Mouse (Mus musculus): ENCODE data around the gene Gm12695. TPM values are rescaled to one million over a fixed set of nuclear protein-coding genes. Genes with fewer than 3 reads are reported as not detected.

Gene Gm12695
- polyA plus RNA-seq, 1 experiment from 2014 or later = 0.10 TPM

DNA sequence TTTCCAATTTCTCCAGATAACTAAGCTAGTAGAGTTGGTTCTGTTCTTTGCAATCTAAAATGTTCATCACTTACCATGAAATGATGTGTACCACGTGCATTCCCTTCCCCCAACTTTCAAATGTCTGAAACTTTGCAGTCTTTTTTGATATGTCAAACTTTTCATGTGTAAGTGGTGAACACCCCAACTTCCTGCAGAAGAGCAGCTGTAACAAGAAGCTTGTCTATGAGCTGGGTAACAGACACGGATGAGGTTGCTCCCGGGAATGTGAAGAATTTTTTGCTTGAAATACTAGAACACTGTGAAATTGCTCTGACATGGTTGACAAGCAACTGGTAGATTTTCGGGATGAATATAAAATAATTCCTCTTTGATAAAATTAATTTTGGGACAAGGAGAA, 55.7 kb downstream of the Gm12695 start:
- Histone ChIP-seq H3K4me2 (replicated peaks) (no peak overlapping the region), H3K9ac (no peak overlapping the region), H3K27me3 (no peaks in the 10 kb centered on the region), H3K4me3 (no peak overlapping the region), H3K36me3 (no peaks in the 10 kb centered on the region), H3K27ac (no peak overlapping the region), H3K9me3 (replicated peaks) (no peaks in the 10 kb centered on the region), H3K4me1 (no peaks in the 10 kb centered on the region)
- 61% methylated on average over 4 of the region's 4 CpGs for WGBS
- no peak for ATAC-seq (ENCODE audit: low FRiP score)

DNA sequence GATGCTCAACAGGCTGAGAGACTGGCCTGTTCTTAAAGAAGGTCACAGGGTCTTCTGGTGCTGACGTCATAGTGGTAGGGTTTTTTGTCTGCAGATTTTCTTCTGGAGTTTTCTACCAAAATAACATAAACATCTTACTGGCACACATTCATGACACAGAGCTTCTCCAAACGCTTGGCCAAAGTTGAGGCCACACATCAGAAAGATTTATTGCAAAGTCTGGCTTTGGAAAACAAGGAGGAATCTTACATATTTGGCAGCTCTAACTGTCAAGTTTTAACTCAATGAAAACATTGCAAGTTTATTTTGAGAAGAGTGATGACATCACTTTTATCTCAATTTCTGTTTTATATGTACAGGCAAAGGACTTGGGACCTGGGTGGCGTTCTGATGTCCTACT, 56.8 kb downstream of the Gm12695 start:
- H3K4me1 ChIP-seq = no peaks in the 10 kb centered on the region
- 80% methylated on average over 3 of the region's 3 CpGs for WGBS
- H3K27ac ChIP-seq = no peak overlapping the region
- no peaks in the 10 kb centered on the region for H3K36me3 ChIP-seq
- H3K4me3 ChIP-seq = no peak overlapping the region
- no peak overlapping the region for H3K4me2 ChIP-seq (replicated peaks)
- ATAC-seq (ENCODE audit: low FRiP score) = no peak
- H3K27me3 ChIP-seq = no peaks in the 10 kb centered on the region
- H3K9ac ChIP-seq = no peak overlapping the region
- H3K9me3 ChIP-seq (replicated peaks) = no peaks in the 10 kb centered on the region

DNA sequence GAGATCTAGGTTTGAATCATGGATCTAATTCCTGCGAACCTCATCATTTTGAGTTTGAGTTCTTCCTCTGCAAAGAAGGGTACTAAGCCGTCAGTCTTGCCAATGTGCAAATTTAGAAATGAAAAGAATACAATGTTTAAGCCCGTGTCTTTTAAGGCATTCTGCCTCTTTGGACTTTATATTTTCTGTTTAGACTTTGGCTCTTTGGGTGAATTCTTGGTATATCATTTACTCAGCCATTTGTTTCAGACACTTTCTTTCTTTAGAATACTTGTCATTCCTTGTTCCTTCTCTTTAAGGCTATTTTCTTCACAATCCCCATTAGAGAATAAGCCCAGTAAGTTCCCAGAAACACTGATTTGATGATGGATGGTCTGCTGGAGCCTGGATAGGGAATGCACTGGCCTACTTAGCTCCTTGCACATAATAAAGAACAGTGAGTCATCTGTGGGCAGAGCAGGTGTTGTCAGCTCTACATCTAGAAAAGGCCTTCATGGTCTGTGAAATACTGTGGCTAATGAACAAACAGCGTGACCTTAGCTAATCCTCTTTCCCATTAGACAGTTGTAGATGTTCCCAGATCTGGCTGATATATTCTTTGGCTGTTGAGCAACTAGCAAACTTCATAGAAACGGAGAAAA, 59.5 kb downstream of the Gm12695 start:
- Histone ChIP-seq H3K27me3 (no peaks in the 10 kb centered on the region), H3K27ac (no peak overlapping the region), H3K9me3 (replicated peaks) (no peaks in the 10 kb centered on the region), H3K4me1 (no peaks in the 10 kb centered on the region), H3K4me2 (replicated peaks) (no peak overlapping the region), H3K36me3 (no peaks in the 10 kb centered on the region), H3K9ac (no peak overlapping the region), H3K4me3 (no peak overlapping the region)
- 72% methylated on average over 5 of the region's 5 CpGs for WGBS
- ATAC-seq (ENCODE audit: low FRiP score) = no peak

DNA sequence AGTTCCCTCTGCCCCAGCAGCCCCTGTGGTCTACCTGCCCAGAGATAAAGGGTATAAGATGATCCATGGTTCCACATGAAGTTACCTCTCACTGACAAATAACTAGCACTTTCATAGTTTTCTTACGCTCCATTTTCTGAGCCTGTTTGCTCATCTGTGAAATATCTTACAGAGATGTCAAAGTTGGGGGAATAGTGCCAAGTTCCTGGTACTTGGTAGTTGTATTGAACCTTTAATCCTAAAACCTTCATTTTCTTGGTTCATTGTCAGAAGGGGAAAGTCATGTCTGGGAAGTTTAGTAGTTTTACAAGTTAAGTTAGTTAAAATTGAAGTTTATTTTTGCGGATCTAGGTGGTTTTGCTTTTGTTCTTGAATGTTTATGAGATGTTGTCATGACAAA, 62.7 kb downstream of the Gm12695 start:
- ATAC-seq (ENCODE audit: low FRiP score) = no peak
- H3K4me3 ChIP-seq = no peak overlapping the region
- peaks cover 6% of the 10 kb centered on the region; the same call in 1 of the 2 replicates for H3K4me1 ChIP-seq
- no peak overlapping the region for H3K9ac ChIP-seq
- no peaks in the 10 kb centered on the region for H3K36me3 ChIP-seq
- 93% methylated on average over 2 of the region's 2 CpGs for WGBS
- H3K27me3 ChIP-seq = no peaks in the 10 kb centered on the region
- no peaks in the 10 kb centered on the region for H3K9me3 ChIP-seq (replicated peaks)
- no peak overlapping the region for H3K27ac ChIP-seq
- H3K4me2 ChIP-seq (replicated peaks) = no peak overlapping the region

DNA sequence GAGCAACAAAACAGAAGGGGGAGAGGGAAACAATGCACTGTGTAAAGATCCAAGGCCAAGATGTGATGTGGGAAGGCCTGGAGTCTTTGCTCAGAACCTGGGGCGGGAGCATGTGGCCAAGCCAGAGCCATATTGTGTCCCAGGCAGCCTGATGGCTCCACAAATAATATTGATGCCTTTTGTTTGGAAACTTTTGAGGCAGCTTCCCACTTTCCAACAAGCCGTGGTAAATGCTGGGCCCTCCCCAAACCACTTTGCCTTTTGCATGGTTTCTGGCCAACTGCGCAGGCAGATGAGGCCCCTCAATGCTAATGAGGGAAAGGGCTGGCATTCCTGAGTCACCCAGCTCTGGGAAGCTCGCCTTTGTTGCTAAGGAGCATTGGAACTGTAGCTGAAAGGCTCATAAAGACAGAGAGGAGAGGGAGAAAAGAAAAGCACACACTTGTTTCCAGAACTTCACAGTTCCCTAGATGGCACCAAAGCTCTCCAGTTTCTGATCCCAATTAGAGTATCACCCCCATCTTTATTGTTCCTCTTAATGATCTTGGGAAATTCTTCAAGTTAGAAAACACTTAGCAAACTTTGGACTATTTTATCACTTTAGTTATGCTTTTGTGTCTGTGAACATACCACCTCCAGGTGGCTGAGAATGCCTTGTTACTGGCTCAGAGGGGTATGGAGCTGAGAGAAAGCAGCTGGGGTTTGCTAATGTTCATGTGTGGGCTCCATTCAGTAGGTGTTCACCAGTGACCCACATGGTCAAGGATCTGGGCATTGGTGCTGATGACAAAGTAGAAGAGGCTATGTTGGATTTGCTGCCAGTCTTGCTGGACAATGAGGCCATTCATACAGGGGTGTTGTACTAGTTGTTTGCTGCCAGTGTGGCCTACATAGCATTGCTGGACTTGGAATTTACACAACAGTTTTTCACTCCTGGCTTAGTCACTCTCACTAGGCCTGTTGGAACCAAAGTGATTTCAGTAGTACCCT, 65.7 kb downstream of the Gm12695 start:
- H3K9ac ChIP-seq = no peak overlapping the region
- no peak overlapping the region for H3K4me2 ChIP-seq (replicated peaks)
- no peaks in the 10 kb centered on the region for H3K9me3 ChIP-seq (replicated peaks)
- peak overlapping the region; percentile 56 for H3K27ac ChIP-seq
- no peak overlapping the region for H3K4me3 ChIP-seq
- peak; percentile 90 for ATAC-seq (ENCODE audit: low FRiP score)
- peaks cover 6% of the 10 kb centered on the region; the same call in 1 of the 2 replicates for H3K4me1 ChIP-seq
- no peaks in the 10 kb centered on the region for H3K27me3 ChIP-seq
- no peaks in the 10 kb centered on the region for H3K36me3 ChIP-seq
- 23% methylated on average over 4 of the region's 4 CpGs for WGBS

DNA sequence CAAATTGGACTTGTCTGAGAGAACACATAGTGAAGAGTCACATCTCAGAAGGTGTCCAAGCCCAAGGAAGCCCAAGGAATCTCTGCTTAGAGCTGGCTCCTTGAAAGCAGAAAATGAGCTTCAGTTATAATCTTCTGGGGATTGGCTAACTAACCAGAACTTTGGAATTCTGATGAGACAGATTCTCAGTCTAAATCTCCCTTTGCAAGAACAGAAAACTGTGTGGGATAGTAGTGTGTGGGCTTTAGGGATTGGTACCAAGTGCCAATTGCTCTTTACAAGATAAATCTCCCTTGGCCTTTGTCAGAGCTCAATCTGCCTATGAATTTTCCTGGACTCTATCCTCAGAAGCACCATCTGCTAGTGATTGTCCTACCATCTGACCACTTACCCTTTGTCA, 66.5 kb downstream of the Gm12695 start:
- H3K4me3 ChIP-seq = no peak overlapping the region
- H3K9me3 ChIP-seq (replicated peaks) = no peaks in the 10 kb centered on the region
- H3K27ac ChIP-seq = peak overlapping the region; percentile 56
- no peak for ATAC-seq (ENCODE audit: low FRiP score)
- no peak overlapping the region for H3K4me2 ChIP-seq (replicated peaks)
- peaks cover 6% of the 10 kb centered on the region; the same call in 1 of the 2 replicates for H3K4me1 ChIP-seq
- H3K36me3 ChIP-seq = no peaks in the 10 kb centered on the region
- no peaks in the 10 kb centered on the region for H3K27me3 ChIP-seq
- H3K9ac ChIP-seq = no peak overlapping the region

DNA sequence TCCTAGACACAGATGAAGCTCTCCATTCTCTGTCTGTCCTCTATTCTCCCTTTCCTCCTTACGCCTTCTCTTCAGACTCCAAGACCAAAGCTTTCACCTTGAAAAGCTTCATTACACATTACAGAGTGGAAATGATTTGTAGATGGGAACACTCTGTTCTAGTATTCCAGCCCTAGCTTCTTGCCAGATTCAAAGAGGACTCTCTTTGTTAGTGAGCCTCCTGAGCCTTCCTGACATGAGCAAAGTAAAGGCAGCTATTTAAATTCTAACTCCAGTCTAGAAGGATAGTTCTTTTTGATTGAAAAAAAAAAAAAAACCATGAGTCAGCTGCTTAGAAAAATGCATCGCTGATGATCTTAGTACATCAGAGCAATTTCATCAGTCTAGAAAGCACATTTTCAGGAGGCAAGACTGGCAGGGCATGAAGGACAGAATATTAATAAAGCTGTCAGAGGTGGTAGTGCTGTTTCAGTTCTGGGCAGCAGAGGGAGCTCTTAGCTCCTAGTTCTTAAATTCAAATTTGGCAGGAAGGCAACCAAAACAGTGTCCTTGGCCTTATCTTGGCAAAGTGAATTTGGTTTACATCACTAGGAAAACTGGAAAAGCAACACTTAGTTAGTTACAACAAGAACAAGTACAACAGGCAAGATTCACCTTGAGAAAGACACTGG, 79.6 kb downstream of the Gm12695 start:
- H3K9me3 ChIP-seq (replicated peaks) = no peaks in the 10 kb centered on the region
- no peak overlapping the region for H3K9ac ChIP-seq
- 52% methylated on average over 2 of the region's 2 CpGs for WGBS
- H3K4me2 ChIP-seq (replicated peaks) = no peak overlapping the region
- no peak overlapping the region for H3K4me3 ChIP-seq
- ATAC-seq (ENCODE audit: low FRiP score) = no peak
- H3K27ac ChIP-seq = no peak overlapping the region
- no peaks in the 10 kb centered on the region for H3K4me1 ChIP-seq
- no peaks in the 10 kb centered on the region for H3K36me3 ChIP-seq
- no peaks in the 10 kb centered on the region for H3K27me3 ChIP-seq

DNA sequence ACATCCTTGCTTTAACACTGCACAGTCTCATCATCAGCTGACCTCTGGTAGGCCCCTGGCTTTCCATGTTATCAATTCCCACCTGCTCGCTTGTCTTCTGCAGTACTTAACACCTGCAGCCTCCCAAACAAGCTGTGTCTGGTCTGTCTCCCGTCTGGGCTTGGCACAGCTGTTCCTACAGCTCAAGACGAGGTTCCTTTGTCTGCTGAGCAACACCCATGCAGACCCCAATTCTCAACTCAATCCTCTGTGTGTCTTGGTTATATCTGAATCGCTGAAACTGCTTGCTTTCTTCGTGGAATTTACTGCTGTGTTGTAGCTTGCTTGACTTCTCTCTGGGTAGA, 86.8 kb downstream of the Gm12695 start:
- Histone ChIP-seq H3K27ac (peak overlapping the region; percentile 42), H3K4me2 (replicated peaks) (no peak overlapping the region; the same call in 1 of the 2 replicates), H3K4me3 (no peak overlapping the region), H3K9ac (no peak overlapping the region), H3K36me3 (no peaks in the 10 kb centered on the region), H3K4me1 (peaks cover 14% of the 10 kb centered on the region), H3K27me3 (no peaks in the 10 kb centered on the region), H3K9me3 (replicated peaks) (no peaks in the 10 kb centered on the region)
- ATAC-seq (ENCODE audit: low FRiP score) = peak; percentile 74; the same call in 1 of the 2 replicates
- 60% methylated on average over 5 of the region's 5 CpGs for WGBS

DNA sequence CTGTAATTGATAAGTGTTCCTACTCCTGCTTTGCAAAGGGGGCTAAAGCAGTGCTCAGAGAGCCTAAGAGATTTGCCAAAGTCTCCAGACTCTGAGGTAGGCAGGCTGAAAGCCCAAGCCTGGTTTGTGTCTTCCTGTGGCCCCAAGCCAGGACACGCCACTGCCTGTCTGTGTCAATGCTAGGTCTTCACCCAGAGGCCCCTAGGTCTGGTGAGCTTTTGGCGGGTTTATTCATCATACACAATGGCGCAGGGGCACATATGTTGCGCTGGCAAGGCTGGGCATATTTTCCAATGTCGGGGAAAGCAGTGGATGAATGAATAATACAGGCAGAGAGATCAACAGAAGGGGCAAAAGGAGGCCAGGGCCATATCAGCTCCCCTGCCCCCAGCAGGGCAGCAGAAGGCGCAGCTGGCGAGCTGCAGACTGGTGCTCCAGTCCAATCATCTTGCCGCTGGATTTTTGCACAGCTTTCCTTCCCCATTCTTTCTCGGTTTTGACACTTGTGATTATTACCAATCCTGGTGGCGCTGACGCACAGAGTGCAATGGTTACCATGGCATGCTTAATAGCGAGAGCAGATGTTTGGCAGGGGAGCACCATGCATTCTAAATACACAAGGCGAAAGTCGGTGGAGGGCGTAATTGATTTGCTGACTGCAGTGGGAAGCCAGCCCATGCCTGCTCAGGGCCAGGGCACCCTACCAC, 87.3 kb downstream of the Gm12695 start:
- 0 out of 2 replicates have a peak overlapping the region, but pooled peaks have one; percentile 1 for H3K4me2 ChIP-seq (replicated peaks)

DNA sequence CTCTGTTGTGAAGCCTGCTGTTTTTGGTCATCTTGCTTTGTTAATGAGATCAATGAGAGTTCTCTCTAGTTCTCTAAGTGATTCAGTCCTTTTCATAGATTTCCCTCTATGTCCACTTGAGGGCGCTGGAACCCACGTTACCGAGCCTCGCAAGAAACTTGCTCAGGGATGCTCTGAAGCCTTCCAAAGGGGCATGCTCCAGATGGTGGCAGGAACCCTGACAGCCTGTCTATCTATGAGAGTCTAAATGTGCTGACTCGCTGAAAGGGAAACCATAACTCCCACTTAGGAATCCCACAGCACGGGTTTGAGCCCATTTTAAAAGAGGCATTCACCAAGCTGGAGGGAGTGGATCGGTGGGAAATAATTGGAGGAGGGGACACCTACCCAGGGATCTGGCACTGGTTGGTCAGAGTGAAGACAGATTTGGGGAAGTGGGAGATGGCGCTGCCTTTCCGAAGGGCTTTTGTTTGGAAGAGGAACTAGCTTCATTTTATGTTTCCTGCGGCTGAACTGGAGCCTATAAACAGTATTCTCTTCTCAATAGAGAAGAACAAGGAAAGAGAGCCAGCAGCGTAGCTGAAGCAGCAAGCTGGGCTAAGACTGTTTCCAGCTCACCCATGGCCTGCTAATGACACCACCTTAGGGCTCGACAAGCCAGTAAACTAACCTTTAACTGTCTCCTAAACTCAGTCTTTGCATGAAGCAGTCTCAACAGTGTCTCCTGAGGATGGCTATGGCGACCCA, 88.2 kb downstream of the Gm12695 start:
- Histone ChIP-seq H3K4me3 (no peak overlapping the region), H3K4me2 (replicated peaks) (0 out of 2 replicates have a peak overlapping the region, but pooled peaks have one; percentile 7), H3K4me1 (peaks cover 14% of the 10 kb centered on the region), H3K9me3 (replicated peaks) (no peaks in the 10 kb centered on the region), H3K27me3 (no peaks in the 10 kb centered on the region), H3K9ac (no peak overlapping the region), H3K27ac (peak overlapping the region; percentile 42; the same call in 1 of the 2 replicates), H3K36me3 (no peaks in the 10 kb centered on the region)
- 40% methylated on average over 13 of the region's 13 CpGs for WGBS
- ATAC-seq (ENCODE audit: low FRiP score) = peak; percentile 77

More for the DNA sequence above, 87.3 kb downstream of the Gm12695 start:
- no peaks in the 10 kb centered on the region for H3K27me3 ChIP-seq
- peaks cover 14% of the 10 kb centered on the region for H3K4me1 ChIP-seq
- peak overlapping the region; percentile 42 for H3K27ac ChIP-seq
- H3K4me3 ChIP-seq = no peak overlapping the region
- 50% methylated on average over 15 of the region's 15 CpGs for WGBS
- H3K36me3 ChIP-seq = no peaks in the 10 kb centered on the region
- ATAC-seq (ENCODE audit: low FRiP score) = peak; percentile 89
- H3K9me3 ChIP-seq (replicated peaks) = no peaks in the 10 kb centered on the region
- H3K9ac ChIP-seq = no peak overlapping the region

DNA sequence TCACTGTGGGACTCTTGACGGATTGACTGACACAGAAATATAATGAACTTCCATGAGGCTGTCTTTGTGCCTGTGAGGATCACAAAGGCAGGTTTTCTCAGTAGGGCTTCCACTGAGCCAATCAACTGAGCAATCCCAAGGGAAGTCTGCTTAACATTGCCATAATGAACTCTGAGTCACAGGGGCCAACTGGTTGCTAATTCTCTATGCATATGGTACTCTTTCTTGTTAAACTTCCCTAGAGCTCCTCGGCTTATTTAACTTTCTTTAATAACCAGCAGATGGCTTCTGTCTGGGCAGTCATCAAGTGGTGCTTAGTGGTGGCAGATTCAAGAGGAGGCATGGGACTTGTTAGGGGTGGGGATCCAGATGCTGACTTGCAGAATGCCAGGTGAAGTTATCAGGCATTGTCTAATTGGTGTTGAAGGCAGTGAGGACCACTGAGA, 97.6 kb downstream of the Gm12695 start:
- no peak overlapping the region for H3K4me2 ChIP-seq (replicated peaks)
- H3K4me3 ChIP-seq = no peak overlapping the region
- H3K36me3 ChIP-seq = no peaks in the 10 kb centered on the region
- H3K27ac ChIP-seq = no peak overlapping the region
- no peak overlapping the region for H3K9ac ChIP-seq
- peak; percentile 64 for ATAC-seq (ENCODE audit: low FRiP score)
- 49% methylated on average over 2 of the region's 2 CpGs for WGBS
- H3K9me3 ChIP-seq (replicated peaks) = no peaks in the 10 kb centered on the region
- no peaks in the 10 kb centered on the region for H3K27me3 ChIP-seq
- H3K4me1 ChIP-seq = no peaks in the 10 kb centered on the region
